Mouse (Mus musculus) forebrain, embryonic 13.5 days (tissue): Measurements from ENCODE around the gene Slc25a39. TPM values are rescaled to one million over a fixed set of nuclear protein-coding genes. Genes with fewer than 3 reads are reported as not detected.

Experiments
- ATAC-seq: fragments of 200-750 bp; cut with Nextera tagmentation; 2 replicates; pipeline ENCODE4 v1.8.0; 2017
- H3K27ac ChIP-seq: fragments of 300-500 bp; sonication (generic); 2 replicates; pipeline ENCODE4 v1.5.1; 2015; ENCODE audit warnings: inconsistent platforms, mild to moderate bottlenecking, moderate library complexity
- H3K27me3 ChIP-seq: fragments of 300-500 bp; sonication (generic); 2 replicates; pipeline ENCODE4 v1.6.1; 2015; ENCODE audit warnings: mild to moderate bottlenecking, inconsistent platforms
- H3K36me3 ChIP-seq: fragments of 300-500 bp; sonication (generic); 2 replicates; pipeline ENCODE4 v1.6.1; 2015; ENCODE audit warnings: mild to moderate bottlenecking, inconsistent platforms; ENCODE audit not compliant: poor library complexity, severe bottlenecking
- H3K4me1 ChIP-seq: fragments of 300-500 bp; sonication (generic); 2 replicates; pipeline ENCODE4 v1.6.1; 2015; ENCODE audit warnings: inconsistent platforms
- H3K4me2 ChIP-seq: fragments of 300-500 bp; sonication (generic); 2 replicates; pipeline ENCODE4 v1.6.1; 2015; ENCODE audit warnings: inconsistent platforms, mild to moderate bottlenecking, moderate library complexity
- H3K4me3 ChIP-seq: fragments of 300-500 bp; sonication (generic); 2 replicates; pipeline ENCODE4 v1.5.1; 2015; ENCODE audit warnings: mild to moderate bottlenecking, inconsistent platforms
- H3K9ac ChIP-seq: fragments of 300-500 bp; sonication (generic); 2 replicates; pipeline ENCODE4 v1.6.1; 2015; ENCODE audit warnings: mild to moderate bottlenecking, inconsistent platforms
- H3K9me3 ChIP-seq: fragments of 300-500 bp; sonication (generic); replicated peaks from 2 replicates; pipeline ENCODE4 v1.6.1; 2016; ENCODE audit warnings: inconsistent platforms
- WGBS: fragments of 180-500 bp; shearing (Covaris S2); methylation state at CpG from one replicate; pipeline ENCODE4 v1.1.7; 2015; 5-methylcytosine and 5-hydroxymethylcytosine counted together
- microRNA-seq: library from miRNA; unstranded; fragments of <30 nt; microRNA quantifications from one replicate; pipeline ENCODE4, GENCODE M21; 2016
- polyA plus RNA-seq: library from polyadenylated mRNA; unstranded; fragments of >200 nt; fragmentation: Nextera tagmentation; extraction: Ambion mirVana; gene quantifications from 2 replicates; pipeline ENCODE4 v1.2.1, GENCODE M21; 2015

Gene Slc25a39
- polyA plus RNA-seq, 1 experiment from 2014 or later = 159 TPM

DNA sequence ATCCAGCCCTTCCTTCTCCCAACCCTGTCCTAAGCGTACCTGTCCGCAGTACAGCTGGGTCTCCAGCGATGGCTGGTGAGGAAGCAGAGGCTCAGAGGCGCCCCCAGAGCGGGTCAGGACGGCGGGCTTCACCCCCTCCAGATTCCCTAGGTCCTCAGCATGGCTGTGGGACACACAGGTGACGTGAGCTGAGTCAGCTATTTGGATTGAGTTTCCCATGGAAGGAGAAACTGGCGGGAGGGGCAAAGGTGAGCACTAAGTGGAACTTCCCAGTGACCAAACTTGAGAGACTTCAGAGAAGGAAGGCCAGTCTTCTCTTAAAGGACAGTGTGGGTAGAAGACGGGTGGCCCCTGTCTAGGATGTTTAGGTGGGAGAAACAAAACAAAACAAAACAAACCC, 49.4 kb downstream of the Slc25a39 start:
- Histone ChIP-seq H3K9ac (no peak overlapping the region), H3K36me3 (no peaks in the 10 kb centered on the region), H3K27ac (no peak overlapping the region), H3K4me2 (no peak overlapping the region), H3K9me3 (no peaks in the 10 kb centered on the region), H3K27me3 (peaks cover 4% of the 10 kb centered on the region; the same call in 1 of the 2 replicates), H3K4me3 (no peak overlapping the region), H3K4me1 (no peaks in the 10 kb centered on the region)
- no peak for ATAC-seq
- 76% methylated on average over 10 of the region's 10 CpGs for WGBS

DNA sequence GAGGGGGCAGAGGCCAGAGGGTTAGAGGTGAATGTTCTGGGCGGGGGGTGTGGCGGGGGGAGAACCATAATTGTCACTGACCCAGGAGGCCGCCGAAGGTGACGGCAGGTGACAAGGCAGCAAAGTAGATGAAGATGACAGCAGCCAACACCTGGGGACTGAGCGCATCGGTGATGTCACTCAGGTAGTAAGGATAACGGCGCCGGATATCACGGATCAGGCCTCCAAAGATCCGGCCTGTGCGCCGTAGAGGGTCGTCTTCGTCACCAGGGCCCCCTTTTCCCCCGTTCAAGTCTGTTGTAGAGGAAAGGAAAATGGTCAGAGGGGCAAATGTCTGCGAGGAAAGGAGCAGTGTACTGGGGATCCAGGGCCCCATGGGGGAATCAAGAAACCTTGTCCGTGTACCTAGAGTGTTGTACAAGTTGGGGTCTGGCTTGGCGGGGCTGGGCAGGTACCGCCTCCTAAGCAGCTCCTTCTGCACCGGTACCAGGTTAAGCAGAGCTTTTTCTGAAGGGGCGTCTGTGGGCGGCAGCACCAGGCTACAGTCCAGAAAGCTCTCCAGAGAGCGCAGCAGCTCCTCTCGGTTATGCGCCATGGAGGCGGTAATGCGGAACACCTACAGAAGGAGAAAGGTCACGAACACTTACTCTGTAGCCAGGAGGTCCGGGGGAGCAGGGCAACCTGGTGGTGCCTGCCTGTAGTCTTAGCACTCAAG, 51.0 kb downstream of the Slc25a39 start:
- 73% methylated on average over 31 of the region's 31 CpGs for WGBS
- H3K27ac ChIP-seq = no peak overlapping the region
- no peaks in the 10 kb centered on the region for H3K4me1 ChIP-seq
- no peak overlapping the region for H3K4me3 ChIP-seq
- H3K9me3 ChIP-seq = no peaks in the 10 kb centered on the region
- H3K36me3 ChIP-seq = no peaks in the 10 kb centered on the region
- no peak overlapping the region for H3K4me2 ChIP-seq
- no peak overlapping the region for H3K9ac ChIP-seq
- no peak for ATAC-seq
- peaks cover 4% of the 10 kb centered on the region; the same call in 1 of the 2 replicates for H3K27me3 ChIP-seq

DNA sequence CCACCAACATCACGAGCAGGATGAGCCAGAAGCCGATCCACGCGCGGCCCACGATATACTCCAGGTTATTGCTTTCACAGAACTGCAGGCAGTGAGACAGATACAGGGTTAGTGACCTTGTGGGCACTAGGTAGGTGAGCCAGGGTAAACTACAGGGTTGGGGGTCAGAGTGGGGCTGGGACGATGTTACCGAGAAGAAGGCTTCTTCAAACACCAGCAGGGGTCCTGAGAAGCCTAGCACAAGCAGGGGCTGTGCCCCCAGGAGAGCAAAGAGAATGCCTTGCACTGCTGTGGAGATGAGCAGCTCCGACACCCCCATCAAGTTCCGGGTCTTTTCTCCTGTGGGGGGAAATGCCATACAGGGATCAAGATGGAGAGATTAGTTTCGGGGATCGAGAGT, 51.6 kb downstream of the Slc25a39 start:
- no peak for ATAC-seq
- Histone ChIP-seq H3K27me3 (peaks cover 4% of the 10 kb centered on the region; the same call in 1 of the 2 replicates), H3K9ac (no peak overlapping the region), H3K4me2 (no peak overlapping the region), H3K4me3 (no peak overlapping the region), H3K27ac (no peak overlapping the region), H3K36me3 (no peaks in the 10 kb centered on the region), H3K4me1 (no peaks in the 10 kb centered on the region), H3K9me3 (no peaks in the 10 kb centered on the region)
- WGBS = 87% methylated on average over 12 of the region's 12 CpGs

DNA sequence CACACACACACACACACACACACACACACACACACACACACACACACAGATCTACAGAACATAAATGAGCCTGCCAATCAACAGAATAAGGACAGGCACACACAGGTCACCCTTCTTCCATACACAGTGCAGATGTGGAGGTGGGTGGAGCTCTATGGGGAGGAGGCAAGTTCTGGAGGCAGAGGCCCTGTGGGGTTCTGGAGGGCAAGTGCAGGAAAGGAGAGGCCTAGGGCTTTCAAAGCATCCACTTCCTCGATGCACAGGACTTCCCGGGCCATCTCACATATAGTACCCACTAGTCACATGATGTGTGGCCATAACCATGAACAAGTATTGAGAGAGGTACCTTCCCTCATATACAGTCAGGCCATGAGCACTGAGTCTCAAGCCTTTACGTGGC, 52.2 kb downstream of the Slc25a39 start:
- Histone ChIP-seq H3K4me3 (no peak overlapping the region), H3K4me2 (no peak overlapping the region), H3K9ac (no peak overlapping the region), H3K27ac (no peak overlapping the region), H3K4me1 (no peaks in the 10 kb centered on the region), H3K27me3 (peaks cover 4% of the 10 kb centered on the region; the same call in 1 of the 2 replicates), H3K36me3 (no peaks in the 10 kb centered on the region), H3K9me3 (no peaks in the 10 kb centered on the region)
- 90% methylated on average over 3 of the region's 3 CpGs for WGBS
- ATAC-seq = no peak

DNA sequence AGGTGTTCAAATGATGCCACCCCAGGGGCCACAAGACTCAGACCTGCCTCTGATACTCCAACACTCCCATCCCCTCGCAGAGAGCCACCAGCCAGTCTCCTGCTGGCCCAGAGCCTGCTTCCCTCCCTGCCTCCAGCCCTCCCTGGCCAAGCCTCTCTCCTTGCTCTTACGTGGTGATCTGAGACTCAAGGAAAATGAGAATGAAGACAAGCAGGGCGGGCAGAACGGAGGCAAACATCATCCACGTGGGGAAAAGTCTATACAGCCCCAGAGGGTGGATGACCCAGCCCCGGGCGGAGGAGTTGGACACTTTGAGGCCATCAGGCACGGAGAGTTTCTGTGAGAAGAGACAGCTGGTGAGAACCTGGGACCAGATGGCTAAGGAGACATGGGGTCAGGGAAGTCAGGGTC, 54.7 kb downstream of the Slc25a39 start:
- Histone ChIP-seq H3K9me3 (no peaks in the 10 kb centered on the region), H3K9ac (no peak overlapping the region), H3K4me3 (no peak overlapping the region), H3K27ac (no peak overlapping the region), H3K27me3 (peaks cover 4% of the 10 kb centered on the region; the same call in 1 of the 2 replicates), H3K36me3 (no peaks in the 10 kb centered on the region), H3K4me1 (no peaks in the 10 kb centered on the region), H3K4me2 (no peak overlapping the region)
- WGBS = 54% methylated on average over 8 of the region's 8 CpGs
- ATAC-seq = no peak

Small RNA genes lying within 50 kb of the gene (microRNA-seq; reads per million reads assigned to microRNA genes)
- gene Mir6930 = not detected

Other genes with a start within 250 kb of the Slc25a39 start
- 155 and 158 TPM in 2 replicates for gene Lsm12, start 222.7 kb downstream of the Slc25a39 start, polyA plus RNA-seq
- gene G6pc3, start 218.3 kb downstream of the Slc25a39 start, polyA plus RNA-seq = 21.5 and 25.6 TPM in 2 replicates
- 88.2 TPM in 2 replicates for gene Hdac5, start 177.8 kb downstream of the Slc25a39 start, polyA plus RNA-seq
- 11.0 and 13.7 TPM in 2 replicates for gene BC030867, start 159.1 kb downstream of the Slc25a39 start, polyA plus RNA-seq
- gene Asb16, start 139.2 kb downstream of the Slc25a39 start, polyA plus RNA-seq = not detected in 2 replicates
- gene Tmub2, start 123.0 kb downstream of the Slc25a39 start, polyA plus RNA-seq = 63.2 and 69.6 TPM in 2 replicates
- gene Atxn7l3, start 111.3 kb downstream of the Slc25a39 start, polyA plus RNA-seq = 21.8 and 22.7 TPM in 2 replicates
- 96.1 and 98.8 TPM in 2 replicates for gene Ubtf, start 88.2 kb downstream of the Slc25a39 start, polyA plus RNA-seq
- gene Slc4a1, start 41.7 kb downstream of the Slc25a39 start, polyA plus RNA-seq = 2.6 and 6.5 TPM in 2 replicates
- gene Rundc3a, start 14.5 kb downstream of the Slc25a39 start, polyA plus RNA-seq = 93.9 and 94.8 TPM in 2 replicates
- gene Grn, start 22.4 kb upstream of the Slc25a39 start, polyA plus RNA-seq = 49.5 and 53.9 TPM in 2 replicates
- gene Fam171a2, start 39.7 kb upstream of the Slc25a39 start, polyA plus RNA-seq = 8.5 and 9.3 TPM in 2 replicates
- gene Itga2b, start 62.2 kb upstream of the Slc25a39 start, polyA plus RNA-seq = 2.9 and 3.8 TPM in 2 replicates
- 75.1 and 83.8 TPM in 2 replicates for gene Gpatch8, start 148.4 kb upstream of the Slc25a39 start, polyA plus RNA-seq
- gene Gm11627, start 171.5 kb upstream of the Slc25a39 start, polyA plus RNA-seq = 8.8 and 17.2 TPM in 2 replicates
- 22.0 and 24.4 TPM in 2 replicates for gene Fzd2, start 196.4 kb upstream of the Slc25a39 start, polyA plus RNA-seq